Mouse (Mus musculus): ENCODE measurements around the gene Tiprl.

GRCm38 (mm10) chr1:165282222-165282966, 45.6 kb upstream of the Tiprl start:
- TF ChIP-seq CTCF (IDR thresholded peaks at IDR 0.05; ENCODE audit: control insufficient read depth, insufficient read depth, insufficient replicate concordance, low read depth, low read length) (no peak), POLR2A (IDR thresholded peaks at IDR 0.05; ENCODE audit: control insufficient read depth, low read depth, low read length) (no peak)
